Mouse (Mus musculus) heart, adult 18-20 months (tissue): ENCODE results near the gene Zc3h18. TPM values are rescaled to one million over a fixed set of nuclear protein-coding genes. Genes with fewer than 3 reads are reported as not detected.
A peak's percentile ranks its signal among the peaks of the same experiment; 100 is the strongest.

ENCODE experiments used
- DNase-seq, 2 experiments: peaks; one replicate each; pipeline ENCODE4 v3.0.0; 2021 to 2022; ENCODE audit warnings: mixed read lengths in 1 of 2
- total RNA-seq, 2 experiments: library from RNA; stranded (reverse); gene quantifications; 2 replicates each; pipeline ENCODE4 v1.2.3; 2021

Gene Zc3h18
- total RNA-seq, 2 experiments from 2014 or later, result 20.9 to 24.5 TPM

DNA sequence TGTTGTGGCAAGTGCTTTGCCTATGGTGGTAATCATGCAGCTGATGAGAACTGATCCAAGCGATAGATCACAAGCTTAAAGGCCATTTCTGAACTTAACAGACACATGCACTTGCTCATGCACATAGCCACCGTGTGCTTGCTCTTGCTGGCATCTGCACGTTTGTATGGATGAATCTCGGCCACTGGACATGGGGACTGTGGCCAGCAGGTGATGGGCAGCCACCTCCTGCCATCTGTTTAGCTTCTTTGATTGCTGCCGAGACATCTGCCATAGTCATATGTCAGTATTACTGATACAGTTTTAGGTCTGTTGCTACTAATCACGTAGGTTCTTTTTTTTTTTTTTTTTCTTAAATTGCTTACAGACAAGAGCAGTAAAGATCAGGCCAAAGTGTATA lies 18.9 kb downstream of the Zc3h18 start:
- DNase-seq, result no peak

DNA sequence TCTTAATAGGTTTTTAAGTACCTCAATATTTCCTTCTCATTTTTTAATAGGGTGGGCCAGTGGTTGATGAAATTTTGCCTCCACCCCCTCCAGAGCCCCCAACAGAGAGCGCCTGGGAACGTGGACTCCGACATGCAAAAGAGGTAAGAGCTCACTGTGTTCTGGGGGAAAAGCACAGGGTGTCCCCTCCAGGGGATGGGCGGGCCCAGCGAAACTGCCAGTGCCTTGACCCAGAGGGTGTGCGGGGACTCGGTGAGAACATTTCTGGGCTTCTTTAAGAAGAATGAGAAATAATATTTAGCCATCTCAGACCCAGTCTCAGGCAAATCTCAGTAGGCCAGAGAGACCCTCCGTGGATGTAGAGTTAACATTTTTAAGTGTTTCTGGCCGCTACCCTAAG lies 21.8 kb downstream of the Zc3h18 start:
- no peak for DNase-seq

DNA sequence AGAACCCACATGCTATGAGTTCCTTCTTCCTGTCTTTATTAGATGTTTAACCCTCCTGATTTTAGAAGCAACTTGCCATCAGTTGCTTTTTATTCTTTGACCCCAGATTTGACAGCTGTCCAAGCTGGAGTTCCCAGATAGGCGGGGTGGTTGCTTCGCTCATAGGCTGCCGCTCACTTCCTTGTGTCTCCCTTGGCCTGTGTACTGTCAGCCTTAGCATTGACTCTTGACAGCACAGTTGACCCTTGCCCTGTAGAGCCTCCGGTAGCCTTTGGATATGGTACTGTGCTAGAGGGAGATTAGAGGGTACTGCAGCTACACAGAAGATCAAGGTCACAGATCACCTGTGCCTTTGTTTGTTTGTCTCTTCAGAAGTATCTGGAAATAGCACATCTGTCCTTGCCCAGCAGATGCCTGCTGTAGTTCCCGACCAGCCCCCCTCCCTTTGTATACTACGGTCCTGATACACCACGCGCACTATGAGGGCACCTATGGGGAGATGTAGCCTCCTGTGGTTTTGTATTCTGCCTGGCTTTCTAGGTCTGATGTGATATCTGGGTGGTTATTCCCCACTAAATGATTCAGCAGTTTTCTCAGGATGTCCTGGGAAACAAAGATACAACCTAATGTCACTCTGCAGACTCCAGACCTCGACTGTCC lies 28.9 kb downstream of the Zc3h18 start:
- no peak for DNase-seq

GRCm38 (mm10) chr8:122407678-122408077 lies 31.3 kb downstream of the Zc3h18 start:
- DNase-seq, result peak in 1 of 2 experiments; percentile 50

GRCm38 (mm10) chr8:122414311-122414710 lies 37.9 kb downstream of the Zc3h18 start:
- no peak for DNase-seq

DNA sequence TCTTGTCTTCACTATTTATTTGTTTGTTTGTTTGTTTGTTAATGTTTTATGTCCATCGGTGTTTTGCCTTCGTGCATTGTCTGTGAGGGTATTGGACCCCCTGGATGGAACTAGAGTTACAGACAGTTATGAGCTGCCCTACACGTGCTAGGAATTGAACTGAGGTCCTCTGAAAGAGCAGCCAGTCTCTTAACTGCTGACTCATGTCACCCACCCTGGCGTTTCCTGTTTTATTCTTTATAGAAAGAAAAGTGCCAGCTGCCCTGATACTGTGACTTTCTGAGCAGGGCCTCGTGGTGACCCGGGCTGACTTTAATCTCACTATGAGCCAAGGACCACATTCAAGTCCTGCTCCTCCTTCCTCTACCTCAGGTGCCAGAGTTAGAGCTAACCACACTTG lies 39.1 kb downstream of the Zc3h18 start:
- no peak for DNase-seq

- no peak for DNase-seq
Observed at GRCm38 (mm10) chr8:122419881-122420555, 43.6 kb downstream of the Zc3h18 start.

- no peak for DNase-seq
Observed at GRCm38 (mm10) chr8:122421376-122422070, 45.1 kb downstream of the Zc3h18 start, which contains the start of gene Il17c. Il17c (plus strand) TSS chr8:122422020.

DNA sequence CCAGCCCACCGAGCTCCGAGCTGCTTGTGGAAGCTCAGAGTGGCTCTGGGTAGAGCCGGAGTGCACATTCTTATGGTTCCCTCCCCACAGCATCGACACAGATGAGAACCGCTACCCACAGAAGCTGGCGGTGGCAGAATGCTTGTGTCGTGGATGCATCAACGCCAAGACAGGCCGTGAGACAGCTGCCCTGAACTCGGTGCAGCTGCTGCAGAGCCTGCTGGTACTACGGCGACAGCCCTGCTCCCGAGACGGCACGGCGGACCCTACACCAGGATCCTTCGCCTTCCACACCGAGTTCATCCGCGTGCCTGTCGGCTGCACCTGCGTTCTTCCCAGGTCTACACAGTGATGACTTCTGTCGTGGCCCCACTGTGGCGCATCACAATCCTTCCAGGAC lies 46.8 kb downstream of the Zc3h18 start:
- no peak for DNase-seq

GRCm38 (mm10) chr8:122423659-122424058 lies 47.2 kb downstream of the Zc3h18 start:
- peak; percentile 65 to 72 for DNase-seq

GRCm38 (mm10) chr8:122426145-122426544 lies 49.7 kb downstream of the Zc3h18 start:
- no peak for DNase-seq

GRCm38 (mm10) chr8:122427607-122428006 lies 51.2 kb downstream of the Zc3h18 start:
- DNase-seq, result no peak

DNA sequence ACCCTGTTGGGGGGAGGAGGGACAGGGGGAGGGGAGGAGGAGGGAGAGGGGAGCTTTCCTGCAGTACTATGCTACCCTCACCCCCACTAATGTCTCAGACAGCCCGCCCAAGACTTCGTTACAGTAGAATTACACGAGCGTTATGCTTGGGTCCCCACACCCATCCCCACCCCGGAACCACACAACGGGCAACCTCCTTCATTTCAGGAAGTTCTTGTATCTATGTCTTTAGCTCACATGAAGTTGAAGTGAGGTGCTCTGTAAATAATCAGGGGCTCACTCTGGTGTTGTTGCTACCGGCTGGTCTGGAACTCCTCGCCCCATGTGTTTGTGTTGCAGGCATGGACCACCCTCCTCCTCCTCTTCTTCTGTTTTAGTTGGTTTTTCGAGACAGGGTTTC lies 51.8 kb downstream of the Zc3h18 start:
- no peak for DNase-seq

GRCm38 (mm10) chr8:122430058-122430636 lies 53.7 kb downstream of the Zc3h18 start:
- peak; percentile 40 to 63 for DNase-seq

DNA sequence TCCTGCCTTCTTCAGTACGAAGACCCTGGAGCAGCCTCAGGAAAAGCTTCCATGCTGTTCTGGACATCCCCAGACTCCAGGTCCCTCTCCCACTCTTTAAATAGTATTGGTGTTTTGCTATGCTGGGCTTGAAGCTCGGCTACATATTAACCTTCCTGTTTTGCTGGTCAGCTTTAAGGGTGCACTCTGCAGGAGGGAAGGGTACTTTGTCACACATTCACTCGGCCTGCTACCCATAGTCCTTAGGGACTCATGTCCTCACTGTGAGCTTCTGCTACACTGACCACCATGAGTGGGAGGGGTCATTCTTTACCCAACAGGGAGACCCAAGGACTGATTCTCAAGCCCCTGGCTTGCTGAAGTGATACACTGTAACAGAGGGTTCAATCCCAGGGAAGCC lies 54.2 kb downstream of the Zc3h18 start:
- no peak for DNase-seq

DNA sequence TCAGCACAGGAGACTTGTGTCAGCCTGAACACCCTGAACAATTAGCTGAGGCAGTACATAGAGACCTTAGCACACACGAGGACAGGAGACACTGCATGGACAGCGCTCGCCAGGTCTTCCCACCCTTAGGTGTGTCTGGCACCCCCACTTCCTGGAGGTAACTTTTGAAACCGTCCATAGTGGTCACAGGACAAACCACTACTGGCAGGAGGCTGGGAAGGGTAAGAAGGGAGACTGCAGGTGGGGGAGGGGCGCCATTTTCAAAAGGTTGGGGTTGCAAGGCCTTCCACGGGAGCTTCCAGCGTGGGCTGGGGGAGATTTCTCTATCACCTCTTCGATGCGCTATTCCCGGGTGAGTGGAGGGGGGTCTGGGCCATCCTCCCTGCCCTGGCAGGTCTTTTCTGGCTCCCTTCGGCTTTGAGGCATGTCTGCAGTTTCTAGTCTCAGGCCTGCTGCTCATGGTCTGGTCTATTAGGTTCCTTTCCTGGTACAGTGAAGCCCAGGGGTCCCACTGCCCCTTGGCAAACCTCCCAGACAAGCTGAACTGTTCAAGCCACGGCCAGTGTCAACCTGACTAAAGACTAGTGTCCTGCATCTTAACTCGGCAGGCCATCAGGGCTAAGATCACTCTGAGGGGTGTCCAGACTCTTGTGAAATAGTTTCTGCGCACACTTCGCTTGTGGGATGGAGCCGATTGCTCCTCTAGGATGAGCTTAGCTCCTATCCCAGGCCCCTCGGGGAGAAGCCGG lies 55.5 kb downstream of the Zc3h18 start:
- DNase-seq, result peak in 1 of 2 experiments; percentile 80

- peak; percentile 85 to 89 for DNase-seq
Observed at GRCm38 (mm10) chr8:122432443-122433268, 56.2 kb downstream of the Zc3h18 start, which contains the start of gene Cyba. Cyba (minus strand) TSS chr8:122432930.

GRCm38 (mm10) chr8:122433269-122433905 lies 57.0 kb downstream of the Zc3h18 start:
- no peak for DNase-seq

DNA sequence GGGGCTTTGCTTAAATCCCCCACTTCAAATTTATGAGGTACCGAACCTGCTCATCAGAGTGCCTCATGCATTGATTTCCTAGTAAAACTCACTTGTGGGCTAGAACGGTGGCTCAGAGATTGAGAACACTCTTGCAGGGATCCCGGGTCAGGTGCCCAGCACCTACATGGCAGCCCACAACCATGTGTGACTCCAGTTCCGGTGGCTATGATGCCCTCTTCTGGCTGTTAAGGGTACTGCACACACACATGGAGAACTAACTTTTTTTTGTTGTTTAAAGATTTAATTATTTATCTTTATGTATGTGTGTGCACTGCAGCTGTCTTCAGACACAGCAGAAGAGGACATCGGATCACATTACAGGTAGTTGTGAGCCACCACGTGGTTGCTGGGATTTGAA lies 59.0 kb downstream of the Zc3h18 start:
- DNase-seq, result no peak

- no peak for DNase-seq
Observed at GRCm38 (mm10) chr8:122436146-122436545, 59.7 kb downstream of the Zc3h18 start.
